Mouse (Mus musculus) thymus, postnatal 0 days (tissue): ENCODE results near the gene Dad1. TPM values are rescaled to one million over a fixed set of nuclear protein-coding genes. Genes with fewer than 3 reads are reported as not detected.
A peak's percentile ranks its signal among the peaks of the same experiment; 100 is the strongest.
"Not testable (repeated sequence)": the region's sequence is repeated elsewhere in the genome, so short reads cannot be mapped to it uniquely, and the experiment has no call there.

Source experiments
- DNase-seq: peaks from one replicate; pipeline ENCODE4 v3.0.0-alpha.2; 2015; ENCODE audit warnings: low spot score
- polyA plus RNA-seq: library from polyadenylated mRNA; unstranded; fragments of >200 nt; fragmentation: Nextera tagmentation; extraction: Ambion mirVana; gene quantifications from 2 replicates; pipeline ENCODE4 v1.2.1, GENCODE M21; 2015

Dad1 gene
- polyA plus RNA-seq, 1 experiment from 2014 or later = 400 TPM

DNA sequence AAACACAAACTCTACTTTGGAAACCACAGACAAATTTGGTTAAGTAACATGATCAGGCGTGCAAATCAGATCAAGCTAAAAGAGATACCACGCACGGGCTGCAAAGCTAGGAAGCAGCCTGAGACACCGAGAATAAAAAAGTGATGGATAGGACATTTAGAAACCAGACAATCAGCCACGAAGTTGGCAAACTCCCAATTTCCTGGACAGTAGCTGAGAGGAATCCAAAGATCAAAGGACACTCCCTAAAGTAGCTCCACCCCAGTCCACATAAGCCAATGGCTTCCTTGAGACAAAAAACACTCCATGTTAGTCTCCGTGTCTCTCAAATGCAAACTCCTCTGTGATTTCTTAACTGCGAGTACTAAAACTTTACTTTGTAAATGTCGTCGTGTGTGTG, 4.6 kb downstream of the Dad1 start:
- DNase-seq = no peak

DNA sequence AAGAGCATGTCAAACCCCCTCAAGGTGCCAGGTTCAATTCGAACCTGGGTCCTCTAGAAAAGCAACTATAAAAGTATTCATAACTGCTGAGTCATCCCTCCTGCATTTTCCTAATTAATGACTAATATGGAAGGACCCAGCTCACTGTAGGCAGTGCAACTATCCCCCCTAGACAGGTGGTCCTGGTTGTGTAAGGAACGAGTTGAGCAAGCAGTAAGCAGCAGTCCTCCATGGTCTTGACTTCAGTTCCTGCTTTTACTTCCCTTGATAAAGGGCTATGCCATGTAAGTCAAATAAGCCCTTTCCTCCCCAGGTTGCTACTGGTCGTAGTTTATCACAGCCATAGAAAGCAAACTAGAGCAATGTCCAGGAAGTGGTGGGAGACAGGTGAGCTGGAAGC, 7.7 kb downstream of the Dad1 start:
- DNase-seq = no peak

DNA sequence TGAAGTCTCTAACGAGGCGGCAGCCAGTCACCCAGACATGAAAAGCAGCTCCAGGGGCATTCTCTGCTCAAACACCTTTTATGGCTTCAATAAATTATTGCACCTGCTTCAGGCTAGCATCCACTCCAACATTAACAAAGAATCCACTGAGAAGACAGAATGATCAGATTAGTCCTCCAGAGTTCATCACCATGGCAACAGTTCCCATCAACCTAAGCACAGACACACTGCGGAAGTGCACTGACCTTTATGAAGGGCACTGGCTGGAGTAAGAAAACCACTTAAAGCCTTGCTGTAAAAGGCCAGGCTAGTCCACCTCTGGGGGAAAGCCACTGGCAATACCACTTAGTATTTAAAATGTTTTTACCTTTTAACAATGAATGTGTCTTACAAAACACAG, 9.7 kb downstream of the Dad1 start:
- no peak for DNase-seq

DNA sequence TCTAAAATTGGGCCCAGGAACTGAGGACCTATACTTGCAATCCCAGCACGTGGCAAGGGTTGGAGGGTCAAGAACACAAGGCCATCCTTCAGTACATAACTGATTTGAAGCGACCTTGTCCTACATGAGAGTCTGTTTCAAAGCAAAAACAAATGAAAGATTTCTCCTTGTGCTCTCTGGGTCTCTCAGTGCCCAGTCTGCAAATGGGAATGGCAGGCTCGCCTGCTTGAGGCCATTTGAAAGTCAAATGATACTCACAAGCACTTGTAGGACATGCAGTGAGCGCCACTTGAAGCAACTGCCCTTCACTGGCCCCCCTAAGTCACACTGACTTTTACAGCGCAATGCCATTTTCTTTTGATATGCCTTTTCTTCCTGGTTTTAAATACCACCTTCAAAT, 13.4 kb downstream of the Dad1 start:
- no peak for DNase-seq

DNA sequence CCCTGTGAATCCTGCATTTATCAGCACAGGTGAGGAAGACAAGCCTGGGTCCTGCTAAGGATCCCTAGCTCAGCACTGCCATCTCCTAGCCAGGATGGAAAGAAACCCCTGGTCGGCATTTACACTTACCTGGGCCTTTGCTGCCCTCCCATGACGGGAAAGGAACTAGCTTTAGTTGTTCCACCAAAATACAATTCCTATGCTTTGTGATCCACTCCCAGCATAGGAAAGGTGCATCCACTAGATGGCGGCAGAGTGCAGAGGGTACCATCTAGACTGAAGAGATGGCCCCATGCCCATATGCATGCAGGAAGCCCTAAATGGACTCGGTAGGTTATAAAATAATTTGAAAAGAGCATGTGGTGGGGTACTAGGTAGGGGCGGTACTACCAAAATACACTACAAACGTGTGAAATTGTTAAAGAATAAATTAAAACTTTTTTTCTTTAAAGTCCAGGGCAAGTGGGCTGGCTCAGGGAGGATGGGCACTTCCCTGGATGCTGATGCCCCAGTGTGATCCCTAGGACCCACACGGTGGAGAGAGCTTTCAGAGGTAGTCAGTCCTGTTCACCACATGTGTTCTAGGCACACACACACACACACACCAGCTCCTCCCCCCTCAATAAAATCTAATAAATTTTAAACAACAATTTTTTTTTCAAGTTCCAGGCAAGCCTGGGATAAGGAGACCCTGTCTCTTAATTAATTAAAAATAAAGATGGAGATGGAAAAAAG, 14.7 kb downstream of the Dad1 start:
- peak; percentile 91 for DNase-seq

DNA sequence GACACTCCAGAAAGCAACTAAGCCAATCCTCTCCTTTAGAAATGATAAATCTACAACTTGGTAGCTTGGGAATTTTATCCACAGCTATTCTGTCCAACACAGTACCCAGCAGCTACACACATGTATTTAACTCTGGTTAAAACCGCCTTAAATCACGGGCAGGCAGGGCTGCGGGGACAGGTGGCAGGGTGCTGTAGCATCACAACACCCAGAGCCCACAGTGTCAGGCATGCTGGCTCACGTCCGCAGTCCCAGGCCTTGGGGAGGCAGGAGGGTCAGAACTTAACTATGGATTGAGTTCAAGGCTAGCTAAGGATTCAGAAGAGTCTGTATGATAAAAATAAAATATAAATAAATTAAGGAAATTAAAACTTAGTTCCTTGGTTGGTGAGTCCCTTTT, 17.0 kb downstream of the Dad1 start:
- no peak for DNase-seq

DNA sequence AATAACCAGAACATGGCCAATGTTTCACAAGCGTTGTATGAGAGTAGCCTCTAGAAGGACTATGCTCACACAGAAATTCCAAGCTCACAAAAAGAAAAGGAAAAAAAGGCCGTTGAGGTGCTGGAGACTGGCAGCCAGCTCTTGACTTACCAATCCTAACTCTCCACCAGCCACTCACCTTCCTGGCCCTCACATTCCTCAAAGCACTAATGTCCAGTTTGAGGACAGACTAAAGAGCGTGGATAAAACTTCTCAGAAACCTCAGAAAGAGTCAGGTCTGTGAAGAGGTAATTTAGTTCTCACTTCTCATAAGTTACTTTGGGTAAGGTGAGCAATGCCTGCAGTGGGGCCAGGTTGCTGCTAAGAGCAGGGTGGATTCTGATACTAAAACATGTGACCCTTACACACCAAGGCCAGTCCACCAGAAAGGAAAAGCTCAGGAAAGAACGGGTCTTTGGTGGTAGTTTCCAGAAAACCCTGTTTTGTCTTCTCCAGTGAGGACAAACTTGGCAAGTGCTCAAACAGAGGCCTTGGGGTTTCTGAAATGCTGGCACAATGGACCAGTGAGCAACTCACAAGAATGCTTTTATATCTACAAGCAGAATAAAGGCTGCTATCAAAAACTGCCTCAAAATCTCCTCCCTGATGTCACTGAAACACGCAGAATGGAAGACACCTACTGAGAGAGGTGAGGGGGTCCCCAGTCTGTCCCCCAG, 17.9 kb downstream of the Dad1 start:
- no peak for DNase-seq

DNA sequence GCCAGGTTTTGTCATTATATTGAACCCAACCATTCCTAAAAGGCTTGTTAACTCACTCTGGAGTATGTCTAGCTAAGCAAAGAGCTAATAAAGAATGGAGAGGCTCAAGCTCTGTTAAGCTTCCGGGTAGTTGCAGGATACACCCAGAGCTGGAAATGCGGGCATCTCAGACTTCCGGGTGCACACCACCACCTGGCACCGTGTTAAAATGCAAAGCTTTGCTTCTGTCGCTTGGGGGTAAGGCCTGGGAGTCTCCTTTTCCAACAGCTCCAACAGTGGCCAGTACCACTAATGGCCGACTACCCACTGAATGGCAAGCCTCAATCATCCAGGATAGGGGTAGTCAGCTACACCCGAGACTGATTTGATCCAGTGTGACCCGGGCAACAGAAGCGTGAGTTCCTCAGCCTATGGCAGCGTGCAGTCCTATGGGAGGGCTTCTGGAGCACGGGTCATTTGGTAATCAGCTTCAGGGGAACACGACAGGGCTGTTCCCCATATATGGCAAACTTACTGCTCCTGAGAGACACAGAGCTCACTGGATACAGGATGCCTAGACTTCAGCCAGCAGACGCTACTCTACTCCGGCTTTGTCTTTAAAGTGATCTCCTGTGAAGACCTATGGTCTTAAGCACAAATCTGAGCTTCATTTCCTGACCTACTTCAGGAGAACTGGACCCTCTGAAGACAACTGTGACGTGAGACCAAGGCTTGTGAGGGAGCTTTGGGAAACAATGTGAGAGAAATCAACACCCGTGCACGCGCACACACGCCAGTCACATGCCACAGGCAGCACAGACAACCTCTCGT, 19.5 kb downstream of the Dad1 start:
- no peak for DNase-seq

DNA sequence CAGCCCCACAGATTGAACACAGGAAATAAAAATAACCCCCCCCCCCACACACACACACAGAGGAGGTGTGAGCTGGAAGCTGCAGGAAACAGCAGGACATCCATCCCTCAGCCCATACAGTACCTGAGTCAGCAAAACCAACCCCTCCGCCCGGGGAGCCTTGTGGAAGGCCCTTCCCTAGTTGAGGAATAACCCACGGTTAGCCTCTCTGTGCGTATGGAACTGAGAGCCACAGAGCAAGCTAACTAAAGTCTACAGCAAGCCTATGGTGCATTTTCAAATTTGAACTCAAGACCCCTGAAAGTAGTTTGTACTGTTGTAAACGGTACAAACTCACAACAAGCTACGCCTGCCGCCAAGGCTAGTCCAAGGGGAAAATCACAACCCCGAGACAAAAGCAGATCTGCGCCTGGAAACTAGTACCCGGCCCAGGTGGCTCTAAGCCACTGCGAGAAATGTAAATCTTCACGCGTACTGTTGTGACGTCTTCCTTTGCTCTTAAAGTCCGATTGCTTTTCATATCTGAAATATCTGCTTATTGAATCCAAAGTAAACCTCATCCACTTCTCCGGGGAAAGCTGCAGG, 20.3 kb downstream of the Dad1 start:
- DNase-seq = no peak

DNA sequence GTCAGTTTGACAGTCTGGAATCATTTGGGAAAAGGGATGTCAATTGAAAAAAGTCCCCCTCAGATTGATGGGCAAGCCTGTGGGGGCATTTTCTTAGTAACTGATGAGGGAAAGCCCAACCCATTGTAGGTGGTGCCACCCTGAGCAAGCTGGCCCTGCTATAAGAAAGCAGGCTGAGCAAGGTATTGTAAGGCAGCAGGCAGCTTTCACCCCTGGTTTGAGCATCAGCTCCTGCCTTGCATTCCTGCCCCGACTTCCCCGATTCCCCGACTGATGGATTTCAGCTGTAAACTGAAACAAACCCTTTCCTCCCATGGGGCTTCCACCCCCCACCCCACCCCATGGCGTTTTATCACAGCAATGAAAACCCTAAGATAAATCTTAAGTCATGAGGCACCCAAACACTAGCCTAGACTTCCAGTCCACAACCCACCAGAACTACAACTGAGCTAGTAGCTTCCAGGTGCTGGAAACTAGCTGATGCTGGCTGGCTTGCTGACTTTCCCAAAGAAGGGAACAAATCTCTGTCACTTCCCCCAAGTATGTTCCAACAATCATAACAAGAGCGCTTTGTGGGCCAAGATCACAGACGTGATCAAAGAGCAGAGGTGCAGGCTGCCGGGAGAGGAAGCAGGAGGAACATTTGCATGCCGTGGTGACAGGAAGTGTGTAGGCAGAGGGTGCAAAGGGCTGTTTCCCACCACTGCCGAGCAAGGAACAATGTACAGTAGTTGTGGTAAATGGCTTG, 20.9 kb downstream of the Dad1 start:
- peak; percentile 91 for DNase-seq

DNA sequence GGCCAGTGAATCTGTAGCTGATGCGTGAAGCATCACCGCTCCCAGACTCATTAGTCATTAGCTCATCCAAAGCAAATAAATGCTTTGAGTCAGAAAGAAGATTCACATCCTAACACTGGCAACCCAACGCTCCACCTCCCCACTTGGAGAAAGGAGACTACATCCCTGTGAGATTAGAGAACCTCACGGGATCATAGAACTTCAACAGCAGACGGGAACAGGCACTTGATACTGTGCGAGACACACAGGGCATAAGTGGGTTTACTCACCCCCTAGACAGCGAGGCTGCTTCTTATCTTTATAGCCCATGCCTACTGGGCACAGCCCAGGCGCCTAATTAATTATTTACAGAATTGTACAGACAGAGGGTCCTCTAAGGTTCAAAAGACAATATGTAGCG, 21.8 kb downstream of the Dad1 start:
- no peak for DNase-seq

DNA sequence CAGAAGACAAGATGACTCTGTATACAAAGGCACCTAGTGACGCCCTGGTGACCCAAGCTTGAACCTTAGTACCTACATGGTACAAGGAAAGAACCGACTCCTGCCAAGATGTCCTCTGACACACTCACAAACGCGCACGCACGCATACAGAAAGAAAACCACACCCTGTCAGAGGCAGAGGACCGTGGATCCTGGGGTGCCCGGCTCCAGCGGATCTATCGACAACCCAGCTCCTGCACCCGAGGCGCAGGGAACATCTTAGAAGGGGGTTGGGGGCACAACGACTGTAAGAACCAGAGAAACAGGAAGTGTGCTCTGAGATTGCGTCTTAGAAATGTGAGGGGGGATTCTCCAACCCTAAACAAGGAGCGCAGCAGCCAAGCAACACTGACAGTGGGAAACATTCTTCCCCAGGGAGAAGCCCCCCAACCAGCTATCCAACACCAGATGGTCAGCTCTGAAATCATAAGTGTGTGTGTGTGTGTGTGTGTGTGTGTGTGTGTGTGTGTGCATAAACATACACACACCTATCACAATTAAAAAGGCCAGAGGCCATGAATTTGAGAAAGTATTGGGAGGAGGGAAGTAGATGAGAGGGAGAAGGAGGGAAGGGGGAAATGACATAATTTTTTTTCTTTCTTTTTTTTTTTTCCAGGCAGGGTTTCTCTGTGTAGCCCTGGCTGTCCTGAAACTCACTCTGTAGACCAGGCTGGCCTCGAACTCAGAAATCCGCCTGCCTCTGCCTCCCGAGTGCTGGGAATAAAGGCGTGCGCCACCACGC, 22.5 kb downstream of the Dad1 start:
- DNase-seq = peak; percentile 71

DNA sequence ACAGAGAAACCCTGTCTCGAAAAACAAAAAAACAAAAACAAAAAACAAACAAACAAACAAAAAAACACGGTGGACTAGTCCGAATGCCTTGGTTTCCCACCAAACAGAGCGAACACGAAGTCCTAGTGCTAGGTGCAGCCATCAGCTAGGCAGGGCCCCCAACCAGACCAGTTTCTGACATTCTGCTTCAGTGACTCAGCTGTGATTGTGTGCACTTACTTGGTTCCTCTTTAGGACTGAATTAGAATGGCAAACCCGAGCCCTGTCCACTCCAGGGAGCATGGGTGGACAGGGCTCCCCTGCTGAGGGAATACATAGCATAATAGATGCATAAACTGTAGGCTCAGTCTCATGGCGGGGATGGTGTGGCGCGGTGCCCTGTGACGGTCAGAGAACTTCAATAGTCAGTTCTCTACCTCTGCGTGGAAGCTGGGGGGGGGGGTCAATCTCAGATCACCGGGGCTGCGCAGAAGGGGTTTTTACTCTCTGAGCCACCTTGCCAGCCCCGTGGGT, 23.2 kb downstream of the Dad1 start:
- DNase-seq = no peak

DNA sequence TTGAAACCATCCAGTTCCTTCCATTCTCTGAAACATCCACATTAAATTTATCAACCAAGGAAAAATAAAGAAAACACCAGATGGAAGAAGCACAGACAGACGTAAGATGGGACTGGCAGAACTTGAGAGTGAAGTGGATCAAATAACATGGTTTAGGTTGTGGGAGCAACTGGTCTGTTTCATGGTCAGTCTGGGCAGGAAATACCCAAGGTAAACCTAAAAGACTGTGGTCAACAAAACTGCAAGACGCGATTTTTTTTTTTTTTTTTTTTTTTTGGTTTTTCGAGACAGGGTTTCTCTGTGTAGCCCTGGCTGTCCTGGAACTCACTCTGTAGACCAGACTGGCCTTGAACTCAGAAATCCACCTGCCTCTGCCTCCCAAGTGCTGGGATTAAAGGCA, 24.1 kb downstream of the Dad1 start:
- DNase-seq = not testable (repeated sequence)

DNA sequence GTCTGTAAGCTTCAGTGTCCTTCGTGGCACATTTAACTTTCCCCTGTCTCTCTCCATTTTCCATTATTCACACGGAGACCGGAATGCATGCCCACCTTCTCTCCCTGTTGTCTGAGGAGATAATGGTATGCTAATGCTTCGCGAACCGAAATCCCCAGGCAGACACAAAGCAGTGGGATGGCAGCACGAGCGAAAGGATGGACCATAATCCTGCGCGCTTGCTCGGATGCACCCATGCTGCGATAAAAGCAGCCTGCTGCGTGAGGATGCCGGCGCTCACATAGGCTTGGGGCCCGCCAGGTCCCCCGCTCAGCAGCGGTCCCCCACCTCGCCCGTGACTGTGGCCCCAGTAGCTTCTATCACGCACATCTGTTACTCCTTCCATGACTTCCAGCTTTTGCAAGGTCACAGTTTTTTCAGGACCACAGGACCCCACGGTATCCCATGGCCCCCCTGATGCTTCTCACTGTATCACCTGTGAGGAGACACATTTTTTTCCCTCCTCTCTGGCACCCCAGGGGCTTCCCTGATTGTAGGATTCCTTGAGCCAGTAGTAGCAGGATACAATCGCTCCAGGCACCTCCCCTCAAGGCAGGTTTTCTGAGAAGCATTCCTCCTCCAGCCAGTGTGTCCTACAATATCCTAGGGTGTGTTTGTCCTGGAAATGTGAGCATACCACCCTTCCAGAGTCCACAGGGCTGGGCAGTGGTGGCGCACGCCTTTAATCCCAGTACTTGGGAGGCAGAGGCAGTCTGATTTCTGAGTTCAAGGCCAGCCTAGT, 24.8 kb downstream of the Dad1 start:
- peak; percentile 67 for DNase-seq

DNA sequence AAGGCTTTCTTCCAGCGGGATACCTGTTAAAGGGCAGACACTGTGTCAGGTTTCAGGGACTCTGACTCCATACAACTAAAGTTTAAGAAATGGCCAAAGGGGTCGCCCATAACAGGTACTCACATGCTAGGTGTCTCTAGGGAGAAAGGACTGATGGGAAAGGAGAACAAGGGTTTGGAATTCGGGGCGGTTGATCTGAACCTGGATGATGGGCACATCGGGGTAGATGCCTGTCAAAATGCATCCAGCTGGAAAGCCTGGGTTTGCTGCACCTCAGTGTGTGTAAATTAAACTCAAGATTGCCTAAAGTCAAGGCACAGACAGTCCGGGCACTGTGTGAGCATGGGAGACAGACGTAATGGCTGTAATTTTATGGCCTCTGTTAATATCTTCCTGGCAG, 25.4 kb downstream of the Dad1 start:
- no peak for DNase-seq

DNA sequence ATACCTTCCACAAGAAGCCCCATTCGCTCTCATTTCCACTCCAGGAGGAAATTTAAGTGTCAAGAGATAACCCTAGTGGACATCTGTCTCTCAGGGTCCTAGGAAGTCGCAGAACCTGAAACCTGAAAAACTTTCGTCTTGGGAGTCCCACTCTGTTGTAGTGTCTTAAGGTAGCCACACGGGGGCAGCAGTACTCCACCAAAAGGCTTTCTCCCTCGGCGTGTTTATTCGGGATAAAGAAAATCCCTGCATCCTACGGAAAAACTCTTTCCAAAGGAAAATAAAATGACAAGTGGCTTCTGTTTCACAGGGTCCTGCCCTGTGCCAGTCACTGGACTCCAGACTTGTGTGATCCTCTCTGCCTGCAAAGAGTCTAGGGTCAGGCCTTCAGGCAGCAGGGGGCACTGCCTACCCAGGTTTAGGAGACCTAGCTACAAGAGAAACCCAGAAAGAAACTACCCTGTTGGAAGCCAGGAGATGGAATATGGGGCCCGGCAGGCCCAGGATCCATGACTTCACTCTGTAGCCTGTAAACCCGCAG, 25.9 kb downstream of the Dad1 start:
- DNase-seq = peak; percentile 91

DNA sequence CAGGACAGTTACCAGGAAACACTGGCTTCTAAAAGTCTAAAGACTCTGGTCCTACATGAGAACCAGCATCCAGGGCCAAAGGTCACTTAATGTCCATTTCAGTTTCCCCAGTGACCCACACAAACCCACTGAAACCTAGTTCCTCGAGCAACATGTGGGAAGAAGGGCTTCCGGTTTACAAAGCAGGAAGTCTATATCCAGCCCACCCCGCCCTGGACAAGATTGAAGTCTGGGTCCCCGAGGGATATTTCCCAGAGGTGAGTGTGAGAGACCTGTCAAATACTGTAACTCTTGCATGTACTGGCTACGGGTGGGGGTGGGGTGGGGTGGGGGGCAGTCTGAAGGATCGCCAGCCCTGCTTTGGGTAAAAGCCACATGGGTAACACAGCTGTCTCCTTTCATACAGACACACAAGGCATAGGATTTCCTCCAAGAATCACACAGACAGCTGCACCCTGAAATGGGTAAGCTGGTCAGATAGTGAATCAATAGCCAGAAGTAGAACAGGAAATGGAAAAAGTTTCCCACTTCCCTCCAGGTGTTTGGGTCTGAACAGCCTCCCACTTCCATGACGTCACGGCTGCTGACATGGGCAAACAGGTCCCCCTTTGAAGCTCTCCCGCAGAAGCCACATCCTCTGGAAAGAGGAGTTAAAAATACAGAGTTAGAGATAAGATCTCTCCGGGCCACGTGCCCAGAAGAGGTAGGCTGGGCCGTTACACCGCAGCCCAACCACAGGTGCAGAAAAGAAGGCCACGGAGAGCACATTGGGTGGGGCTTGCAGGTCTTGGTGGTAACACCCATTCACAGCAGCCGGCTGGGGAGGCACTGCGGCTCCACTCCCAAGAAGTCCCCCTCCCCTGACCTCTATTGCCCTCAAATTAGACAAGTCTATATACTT, 26.7 kb downstream of the Dad1 start:
- peak; percentile 100 for DNase-seq
